Mouse (Mus musculus) embryonic facial prominence, embryonic 11.5 days (tissue): ENCODE measurements around the gene Sorcs2. TPM values are rescaled to one million over a fixed set of nuclear protein-coding genes. Genes with fewer than 3 reads are reported as not detected.

Experiments used
- ATAC-seq: fragments of 200-750 bp; cut with Nextera tagmentation; replicated peaks from 2 replicates; pipeline ENCODE4 v1.8.0; 2017; ENCODE audit warnings: low read depth; ENCODE audit not compliant: insufficient number of reproducible peaks, low FRiP score, low TSS enrichment
- DNase-seq: peaks from one replicate; pipeline ENCODE4 v3.0.0-alpha.2; 2015; ENCODE audit warnings: low spot score
- H3K27ac ChIP-seq: fragments of 300-500 bp; sonication (generic); replicated peaks from 2 replicates; pipeline ENCODE4 v1.5.1; 2014; ENCODE audit warnings: mild to moderate bottlenecking, low read depth, low read length, control low read depth
- H3K27me3 ChIP-seq: fragments of 300-500 bp; sonication (generic); 2 replicates; pipeline ENCODE4 v1.6.1; 2014; ENCODE audit warnings: mild to moderate bottlenecking, low read length, moderate library complexity, mixed read lengths; ENCODE audit not compliant: control insufficient read depth, insufficient read depth
- H3K36me3 ChIP-seq: fragments of 300-500 bp; sonication (generic); replicated peaks from 2 replicates; pipeline ENCODE4 v1.6.1; 2014; ENCODE audit warnings: low read depth, mild to moderate bottlenecking, low read length, moderate library complexity, mixed read lengths; ENCODE audit not compliant: control insufficient read depth, insufficient read depth
- H3K4me1 ChIP-seq: fragments of 300-500 bp; sonication (generic); 2 replicates; pipeline ENCODE4 v1.6.1; 2014; ENCODE audit warnings: low read length, mixed read lengths; ENCODE audit not compliant: control insufficient read depth, insufficient read depth
- H3K4me2 ChIP-seq: fragments of 300-500 bp; sonication (generic); 2 replicates; pipeline ENCODE4 v1.6.1; 2014; ENCODE audit warnings: low read depth, mild to moderate bottlenecking, control low read depth, low read length, moderate library complexity
- H3K4me3 ChIP-seq: fragments of 300-500 bp; sonication (generic); 2 replicates; pipeline ENCODE4 v1.5.1; 2014; ENCODE audit warnings: low read depth, low read length, control low read depth
- H3K9ac ChIP-seq: fragments of 300-500 bp; sonication (generic); replicated peaks from 2 replicates; pipeline ENCODE4 v1.6.1; 2014; ENCODE audit warnings: mild to moderate bottlenecking, control low read depth, low read length
- H3K9me3 ChIP-seq: fragments of 300-500 bp; sonication (generic); replicated peaks from 2 replicates; pipeline ENCODE4 v1.6.1; 2016; ENCODE audit warnings: mild to moderate bottlenecking, low read length, inconsistent platforms, mixed read lengths; ENCODE audit not compliant: control insufficient read depth
- WGBS: fragments of 180-500 bp; shearing (Covaris S2); extraction: QIAGEN DNeasy Blood & Tissue Kit; methylation state at CpG from one replicate; pipeline ENCODE4 v1.1.7; 2014; 5-methylcytosine and 5-hydroxymethylcytosine counted together
- polyA plus RNA-seq: library from polyadenylated mRNA; unstranded; fragments of >200 nt; fragmentation: Nextera tagmentation; extraction: Ambion mirVana; gene quantifications from 2 replicates; pipeline ENCODE4 v1.2.1, GENCODE M21; 2014

The Sorcs2 gene
- polyA plus RNA-seq, 1 experiment from 2014 or later = 4.6 TPM

GRCm38 (mm10) chr5:36360343-36360742, 37.6 kb downstream of the Sorcs2 start:
- Histone ChIP-seq H3K9ac (no peak overlapping the region), H3K27me3 (no peaks in the 10 kb centered on the region), H3K4me1 (peaks cover 6% of the 10 kb centered on the region), H3K4me2 (no peak overlapping the region), H3K4me3 (no peak overlapping the region), H3K36me3 (no peaks in the 10 kb centered on the region), H3K9me3 (no peaks in the 10 kb centered on the region), H3K27ac (no peak overlapping the region)
- ATAC-seq = no peak
- no peak for DNase-seq
- WGBS = 73% methylated on average over 7 of the region's 7 CpGs

- no peaks in the 10 kb centered on the region for H3K27me3 ChIP-seq
- peaks cover 6% of the 10 kb centered on the region for H3K4me1 ChIP-seq
- H3K4me2 ChIP-seq = no peak overlapping the region
- ATAC-seq (no peak), DNase-seq (no peak)
- no peak overlapping the region for H3K9ac ChIP-seq
- no peak overlapping the region for H3K27ac ChIP-seq
- 47% methylated on average over 5 of the region's 5 CpGs for WGBS
- no peaks in the 10 kb centered on the region for H3K36me3 ChIP-seq
- no peaks in the 10 kb centered on the region for H3K9me3 ChIP-seq
- no peak overlapping the region for H3K4me3 ChIP-seq
These were observed 38.2 kb downstream of the Sorcs2 start for GRCm38 (mm10) chr5:36359535-36360243.

GRCm38 (mm10) chr5:36358161-36358560, 39.8 kb downstream of the Sorcs2 start:
- Histone ChIP-seq H3K36me3 (no peaks in the 10 kb centered on the region), H3K9ac (no peak overlapping the region), H3K27me3 (no peaks in the 10 kb centered on the region), H3K4me3 (no peak overlapping the region), H3K27ac (no peak overlapping the region), H3K9me3 (no peaks in the 10 kb centered on the region), H3K4me2 (no peak overlapping the region), H3K4me1 (peaks cover 6% of the 10 kb centered on the region)
- DNase-seq (no peak), ATAC-seq (no peak)
- WGBS = 85% methylated on average over 4 of the region's 4 CpGs

- Histone ChIP-seq H3K27me3 (no peaks in the 10 kb centered on the region), H3K4me1 (peaks cover 6% of the 10 kb centered on the region), H3K9ac (no peak overlapping the region), H3K27ac (no peak overlapping the region), H3K9me3 (no peaks in the 10 kb centered on the region), H3K36me3 (no peaks in the 10 kb centered on the region), H3K4me2 (no peak overlapping the region), H3K4me3 (no peak overlapping the region)
- WGBS = 84% methylated on average over 4 of the region's 4 CpGs
- DNase-seq (no peak), ATAC-seq (no peak)
These were observed 41.3 kb downstream of the Sorcs2 start for GRCm38 (mm10) chr5:36356659-36357058.

GRCm38 (mm10) chr5:36355683-36356082, 42.3 kb downstream of the Sorcs2 start:
- H3K9ac ChIP-seq = no peak overlapping the region
- 87% methylated on average over 3 of the region's 3 CpGs for WGBS
- H3K27me3 ChIP-seq = no peaks in the 10 kb centered on the region
- H3K36me3 ChIP-seq = no peaks in the 10 kb centered on the region
- ATAC-seq (no peak), DNase-seq (no peak)
- no peaks in the 10 kb centered on the region for H3K9me3 ChIP-seq
- no peak overlapping the region for H3K4me2 ChIP-seq
- peaks cover 6% of the 10 kb centered on the region for H3K4me1 ChIP-seq
- H3K4me3 ChIP-seq = no peak overlapping the region
- no peak overlapping the region for H3K27ac ChIP-seq

GRCm38 (mm10) chr5:36353679-36354078, 44.3 kb downstream of the Sorcs2 start:
- no peak overlapping the region for H3K4me2 ChIP-seq
- no peaks in the 10 kb centered on the region for H3K9me3 ChIP-seq
- no peaks in the 10 kb centered on the region for H3K27me3 ChIP-seq
- no peaks in the 10 kb centered on the region for H3K36me3 ChIP-seq
- ATAC-seq = no peak
- no peak overlapping the region for H3K9ac ChIP-seq
- 85% methylated on average over 6 of the region's 6 CpGs for WGBS
- no peak overlapping the region for H3K27ac ChIP-seq
- no peak for DNase-seq
- H3K4me1 ChIP-seq = no peaks in the 10 kb centered on the region
- H3K4me3 ChIP-seq = no peak overlapping the region

- Histone ChIP-seq H3K4me3 (no peak overlapping the region), H3K9ac (no peak overlapping the region), H3K4me1 (no peaks in the 10 kb centered on the region), H3K27me3 (no peaks in the 10 kb centered on the region), H3K27ac (no peak overlapping the region), H3K4me2 (no peak overlapping the region), H3K36me3 (no peaks in the 10 kb centered on the region), H3K9me3 (no peaks in the 10 kb centered on the region)
- DNase-seq (no peak), ATAC-seq (no peak)
- WGBS = 79% methylated on average over 2 of the region's 2 CpGs
These were observed 44.7 kb downstream of the Sorcs2 start for GRCm38 (mm10) chr5:36353194-36353593.

GRCm38 (mm10) chr5:36346698-36347097, 51.2 kb downstream of the Sorcs2 start:
- Histone ChIP-seq H3K4me2 (no peak overlapping the region), H3K9ac (no peak overlapping the region), H3K36me3 (no peaks in the 10 kb centered on the region), H3K4me3 (no peak overlapping the region), H3K27me3 (no peaks in the 10 kb centered on the region), H3K4me1 (no peaks in the 10 kb centered on the region), H3K27ac (no peak overlapping the region), H3K9me3 (no peaks in the 10 kb centered on the region)
- 84% methylated on average over 4 of the region's 4 CpGs for WGBS
- DNase-seq (no peak), ATAC-seq (no peak)
